Mouse (Mus musculus): ENCODE data around the gene D17H6S53E. TPM values are rescaled to one million over a fixed set of nuclear protein-coding genes. Genes with fewer than 3 reads are reported as not detected.

Gene D17H6S53E
- polyA plus RNA-seq, 1 experiment from 2014 or later = 8.3 TPM

GRCm38 (mm10) chr17:35125081-35125480, 1.1 kb upstream of the D17H6S53E start:
- no peak for ATAC-seq (replicated peaks)
- Histone ChIP-seq H3K4me3 (no peak overlapping the region), H3K27me3 (replicated peaks) (no peaks in the 10 kb centered on the region), H3K9me3 (no peaks in the 10 kb centered on the region), H3K27ac (no peak overlapping the region), H3K4me1 (peaks cover 51% of the 10 kb centered on the region), H3K36me3 (replicated peaks) (peaks cover 7% of the 10 kb centered on the region; the same call in 1 of the 2 replicates), H3K4me2 (0 out of 2 replicates have a peak overlapping the region, but pooled peaks have one; percentile 65), H3K9ac (peak overlapping the region; percentile 77; the same call in 1 of the 2 replicates)
- 100% methylated on average over 1 of the region's 1 CpGs for WGBS

GRCm38 (mm10) chr17:35125578-35125977, 595 bp upstream of the D17H6S53E start:
- H3K4me2 ChIP-seq = peak overlapping the region; percentile 65
- peaks cover 46% of the 10 kb centered on the region for H3K4me1 ChIP-seq
- H3K27me3 ChIP-seq (replicated peaks) = no peaks in the 10 kb centered on the region
- H3K4me3 ChIP-seq = peak overlapping the region; percentile 63
- peak overlapping the region; percentile 71 for H3K27ac ChIP-seq
- peak overlapping the region; percentile 77 for H3K9ac ChIP-seq
- H3K36me3 ChIP-seq (replicated peaks) = peaks cover 7% of the 10 kb centered on the region; the same call in 1 of the 2 replicates
- no peaks in the 10 kb centered on the region for H3K9me3 ChIP-seq
- 32% methylated on average over 6 of the region's 6 CpGs for WGBS
- ATAC-seq (replicated peaks) = no peak

- Histone ChIP-seq H3K27me3 (replicated peaks) (no peaks in the 10 kb centered on the region), H3K9ac (peak overlapping the region; percentile 77; the same call in 1 of the 2 replicates), H3K36me3 (replicated peaks) (peaks cover 7% of the 10 kb centered on the region; the same call in 1 of the 2 replicates), H3K27ac (no peak overlapping the region), H3K4me1 (peaks cover 45% of the 10 kb centered on the region), H3K4me3 (peak overlapping the region; percentile 63), H3K9me3 (no peaks in the 10 kb centered on the region), H3K4me2 (peak overlapping the region; percentile 65)
- WGBS = 70% methylated on average over 13 of the region's 13 CpGs
- ATAC-seq (replicated peaks) = no peak
Observed at GRCm38 (mm10) chr17:35127017-35127416, 844 bp downstream of the D17H6S53E start.

GRCm38 (mm10) chr17:35128996-35129395, 2.8 kb downstream of the D17H6S53E start:
- 67% methylated on average over 11 of the region's 11 CpGs for WGBS
- Histone ChIP-seq H3K9ac (no peak overlapping the region), H3K27ac (no peak overlapping the region), H3K27me3 (replicated peaks) (no peaks in the 10 kb centered on the region), H3K4me1 (peaks cover 35% of the 10 kb centered on the region), H3K9me3 (no peaks in the 10 kb centered on the region), H3K4me3 (no peak overlapping the region), H3K36me3 (replicated peaks) (0 out of 2 replicates have a peak, but pooled peaks cover 3% of the 10 kb centered on the region), H3K4me2 (no peak overlapping the region)
- ATAC-seq (replicated peaks) = no peak

GRCm38 (mm10) chr17:35131038-35131437, 4.9 kb downstream of the D17H6S53E start:
- H3K4me2 ChIP-seq = no peak overlapping the region
- WGBS = 85% methylated on average over 8 of the region's 8 CpGs
- H3K9me3 ChIP-seq = no peaks in the 10 kb centered on the region
- H3K27ac ChIP-seq = no peak overlapping the region
- no peaks in the 10 kb centered on the region for H3K27me3 ChIP-seq (replicated peaks)
- H3K9ac ChIP-seq = no peak overlapping the region
- no peak for ATAC-seq (replicated peaks)
- no peak overlapping the region for H3K4me3 ChIP-seq
- peaks cover 27% of the 10 kb centered on the region for H3K4me1 ChIP-seq
- no peaks in the 10 kb centered on the region for H3K36me3 ChIP-seq (replicated peaks)

GRCm38 (mm10) chr17:35131500-35132173, 5.5 kb downstream of the D17H6S53E start, which contains the start of gene Apom:
Gene Apom, minus strand, starts transcription at chr17:35132050.
- no peaks in the 10 kb centered on the region for H3K9me3 ChIP-seq
- H3K4me1 ChIP-seq = peaks cover 27% of the 10 kb centered on the region
- WGBS = 82% methylated on average over 15 of the region's 15 CpGs
- no peak within 1 kb of the TSS for H3K4me2 ChIP-seq
- no peaks in the 10 kb centered on the region for H3K36me3 ChIP-seq (replicated peaks)
- no peak within 1 kb of the TSS for H3K27ac ChIP-seq
- H3K4me3 ChIP-seq = no peak within 1 kb of the TSS
- ATAC-seq (replicated peaks) = no peak
- H3K27me3 ChIP-seq (replicated peaks) = no peaks in the 10 kb centered on the region
- H3K9ac ChIP-seq = no peak within 1 kb of the TSS

GRCm38 (mm10) chr17:35132174-35132560, 6.0 kb downstream of the D17H6S53E start:
- no peaks in the 10 kb centered on the region for H3K36me3 ChIP-seq (replicated peaks)
- ATAC-seq (replicated peaks) = no peak
- WGBS = 76% methylated on average over 3 of the region's 3 CpGs
- no peaks in the 10 kb centered on the region for H3K9me3 ChIP-seq
- no peak overlapping the region for H3K9ac ChIP-seq
- H3K4me1 ChIP-seq = peaks cover 27% of the 10 kb centered on the region
- H3K27ac ChIP-seq = no peak overlapping the region
- H3K4me2 ChIP-seq = no peak overlapping the region
- no peak overlapping the region for H3K4me3 ChIP-seq
- H3K27me3 ChIP-seq (replicated peaks) = no peaks in the 10 kb centered on the region

- no peaks in the 10 kb centered on the region for H3K9me3 ChIP-seq
- no peak overlapping the region for H3K27ac ChIP-seq
- peaks cover 4% of the 10 kb centered on the region for H3K36me3 ChIP-seq (replicated peaks)
- no peaks in the 10 kb centered on the region for H3K27me3 ChIP-seq (replicated peaks)
- no peak overlapping the region for H3K4me3 ChIP-seq
- WGBS = 93% methylated on average over 7 of the region's 7 CpGs
- no peak overlapping the region for H3K4me2 ChIP-seq
- H3K9ac ChIP-seq = no peak overlapping the region
- no peak for ATAC-seq (replicated peaks)
- peaks cover 31% of the 10 kb centered on the region for H3K4me1 ChIP-seq
Observed at GRCm38 (mm10) chr17:35133517-35133916, 7.3 kb downstream of the D17H6S53E start.

GRCm38 (mm10) chr17:35134801-35135590, 8.8 kb downstream of the D17H6S53E start, which contains the start of gene Bag6:
Gene Bag6, plus strand, starts transcription at chr17:35135178.
- ATAC-seq (replicated peaks) = peak; percentile 95

GRCm38 (mm10) chr17:35135591-35136320, 9.6 kb downstream of the D17H6S53E start:
- under 1% methylated on average over 42 of the region's 43 CpGs for WGBS
- peak; percentile 75 for ATAC-seq (replicated peaks)
- Histone ChIP-seq H3K4me1 (peaks cover 29% of the 10 kb centered on the region), H3K4me2 (peak overlapping the region; percentile 88), H3K4me3 (peak overlapping the region; percentile 85), H3K36me3 (replicated peaks) (peaks cover 26% of the 10 kb centered on the region), H3K9ac (peak overlapping the region; percentile 77), H3K27ac (peak overlapping the region; percentile 97), H3K27me3 (replicated peaks) (no peaks in the 10 kb centered on the region), H3K9me3 (no peaks in the 10 kb centered on the region)

More at GRCm38 (mm10) chr17:35134801-35135590, 8.8 kb downstream of the D17H6S53E start, which contains the start of gene Bag6:
- H3K9ac ChIP-seq = peak within 1 kb of the TSS; percentile 77
- H3K9me3 ChIP-seq = no peaks in the 10 kb centered on the region
- H3K27ac ChIP-seq = peak within 1 kb of the TSS; percentile 97
- peaks cover 29% of the 10 kb centered on the region for H3K4me1 ChIP-seq
- H3K36me3 ChIP-seq (replicated peaks) = peaks cover 18% of the 10 kb centered on the region
- H3K27me3 ChIP-seq (replicated peaks) = no peaks in the 10 kb centered on the region
- H3K4me3 ChIP-seq = peak within 1 kb of the TSS; percentile 85
- H3K4me2 ChIP-seq = peak within 1 kb of the TSS; percentile 88
- under 1% methylated on average over 65 of the region's 66 CpGs for WGBS

GRCm38 (mm10) chr17:35139269-35139668, 13.1 kb downstream of the D17H6S53E start:
- WGBS = 96% methylated on average over 3 of the region's 3 CpGs
- Histone ChIP-seq H3K9me3 (no peaks in the 10 kb centered on the region), H3K36me3 (replicated peaks) (peaks cover 61% of the 10 kb centered on the region), H3K27me3 (replicated peaks) (no peaks in the 10 kb centered on the region), H3K4me1 (peaks cover 29% of the 10 kb centered on the region), H3K9ac (no peak overlapping the region), H3K4me2 (no peak overlapping the region), H3K4me3 (no peak overlapping the region), H3K27ac (no peak overlapping the region)
- no peak for ATAC-seq (replicated peaks)

Measured in midbrain, embryonic 15.5 days (tissue).